Mouse (Mus musculus) midbrain, postnatal 0 days (tissue): ENCODE results near the gene Olfr1341. TPM values are rescaled to one million over a fixed set of nuclear protein-coding genes. Genes with fewer than 3 reads are reported as not detected.
A peak's percentile ranks its signal among the peaks of the same experiment; 100 is the strongest.

ENCODE experiments used
- ATAC-seq: fragments of 200-750 bp; cut with Nextera tagmentation; 2 replicates; pipeline ENCODE4 v1.8.0; 2017; ENCODE audit warnings: moderate number of reproducible peaks, mild to moderate bottlenecking, moderate TSS enrichment, moderate library complexity; ENCODE audit not compliant: low FRiP score
- DNase-seq: peaks from one replicate; pipeline ENCODE4 v3.0.0-alpha.2; 2015; ENCODE audit warnings: low spot score
- H3K27ac ChIP-seq: fragments of 300-500 bp; sonication (generic); 2 replicates; pipeline ENCODE4 v1.5.1; 2014; ENCODE audit warnings: low read depth, mild to moderate bottlenecking, low read length, mixed read lengths
- H3K27me3 ChIP-seq: fragments of 300-500 bp; sonication (generic); 2 replicates; pipeline ENCODE4 v1.6.1; 2014; ENCODE audit warnings: low read length, control low read depth, mixed read lengths; ENCODE audit not compliant: insufficient read depth
- H3K36me3 ChIP-seq: fragments of 300-500 bp; sonication (generic); 2 replicates; pipeline ENCODE4 v1.6.1; 2014; ENCODE audit warnings: low read length, control low read depth, mixed read lengths; ENCODE audit not compliant: insufficient read depth
- H3K4me1 ChIP-seq: fragments of 300-500 bp; sonication (generic); 2 replicates; pipeline ENCODE4 v1.6.1; 2014; ENCODE audit warnings: mild to moderate bottlenecking, control low read depth, antibody characterized with exemption, low read length, mixed read lengths; ENCODE audit not compliant: insufficient read depth
- H3K4me2 ChIP-seq: fragments of 300-500 bp; sonication (generic); 2 replicates; pipeline ENCODE4 v1.6.1; 2014; ENCODE audit warnings: low read depth, mild to moderate bottlenecking, low read length, mixed read lengths; ENCODE audit not compliant: poor library complexity, severe bottlenecking
- H3K4me3 ChIP-seq: fragments of 300-500 bp; sonication (generic); 2 replicates; pipeline ENCODE4 v1.5.1; 2014; ENCODE audit warnings: low read depth, mild to moderate bottlenecking, low read length, moderate library complexity
- H3K9ac ChIP-seq: fragments of 300-500 bp; sonication (generic); replicated peaks from 2 replicates; pipeline ENCODE4 v1.6.1; 2014; ENCODE audit warnings: mild to moderate bottlenecking, low read length, moderate library complexity, mixed read lengths; ENCODE audit not compliant: poor library complexity, severe bottlenecking
- H3K9me3 ChIP-seq: fragments of 300-500 bp; sonication (generic); 2 replicates; pipeline ENCODE4 v1.6.1; 2016; ENCODE audit warnings: low read length, control low read depth
- CTCF ChIP-seq: IDR thresholded peaks from 2 replicates; pipeline ENCODE4 v1.5.1; 2016; ENCODE audit warnings: antibody characterized with exemption, mild to moderate bottlenecking
- WGBS: fragments of 180-500 bp; shearing (Covaris S2); extraction: QIAGEN DNeasy Blood & Tissue Kit; methylation state at CpG from one replicate; pipeline ENCODE4 v1.1.7; 2014; 5-methylcytosine and 5-hydroxymethylcytosine counted together
- polyA plus RNA-seq: library from polyadenylated mRNA; unstranded; fragments of >200 nt; fragmentation: Nextera tagmentation; extraction: Ambion mirVana; gene quantifications from 2 replicates; pipeline ENCODE4 v1.2.1, GENCODE M21; 2015
- total RNA-seq: library from RNA; depleted of rRNA; stranded (reverse); fragments of >200 nt; gene quantifications from 2 replicates; pipeline ENCODE4 v1.2.3, GENCODE M21; 2014

Gene Olfr1341
- total and polyA plus RNA-seq, 2 experiments from 2014 or later: not detected

DNA sequence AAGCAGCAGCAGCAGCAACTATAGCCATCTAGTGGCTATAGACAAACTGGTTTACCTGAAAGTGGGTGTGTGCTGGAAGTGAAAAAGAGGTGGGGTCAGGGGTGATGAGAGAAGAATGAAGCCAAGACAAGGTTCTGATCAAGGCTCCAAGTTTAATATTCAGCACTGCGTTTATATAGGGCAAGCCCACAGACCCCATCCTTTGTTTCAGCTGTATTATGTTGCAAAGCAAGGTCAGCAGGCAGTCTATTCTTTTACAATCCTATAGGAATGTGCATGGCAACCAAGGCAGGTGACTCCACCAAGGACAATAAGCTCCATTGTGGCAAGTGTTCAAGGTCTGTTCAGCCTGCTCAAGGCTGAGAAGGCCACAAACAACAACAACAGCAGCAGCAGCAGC is 8.3 kb downstream of the Olfr1341 start:
- Histone ChIP-seq H3K9me3 (no peaks in the 10 kb centered on the region), H3K9ac (no peak overlapping the region), H3K27ac (no peak overlapping the region), H3K4me3 (no peak overlapping the region), H3K36me3 (no peaks in the 10 kb centered on the region), H3K4me2 (no peak overlapping the region), H3K27me3 (no peaks in the 10 kb centered on the region), H3K4me1 (no peaks in the 10 kb centered on the region)
- TF ChIP-seq CTCF: no peak
- no peak for DNase-seq
- 15% methylated on average over 1 of the region's 1 CpGs for WGBS
- no peak for ATAC-seq

GRCm38 (mm10) chr4:118719838-118720237 is 16.5 kb downstream of the Olfr1341 start, which contains the start of gene Olfr1340:
Olfr1340 (plus strand) TSS chr4:118720138.
- no peak within 1 kb of the TSS for H3K27ac ChIP-seq
- H3K4me1 ChIP-seq: no peaks in the 10 kb centered on the region
- no peak within 1 kb of the TSS for H3K4me2 ChIP-seq
- ATAC-seq: no peak
- no peak for TF ChIP-seq CTCF
- H3K4me3 ChIP-seq: no peak within 1 kb of the TSS
- no peaks in the 10 kb centered on the region for H3K27me3 ChIP-seq
- no peak for DNase-seq
- no peak within 1 kb of the TSS for H3K9ac ChIP-seq
- no peaks in the 10 kb centered on the region for H3K36me3 ChIP-seq
- H3K9me3 ChIP-seq: no peaks in the 10 kb centered on the region

DNA sequence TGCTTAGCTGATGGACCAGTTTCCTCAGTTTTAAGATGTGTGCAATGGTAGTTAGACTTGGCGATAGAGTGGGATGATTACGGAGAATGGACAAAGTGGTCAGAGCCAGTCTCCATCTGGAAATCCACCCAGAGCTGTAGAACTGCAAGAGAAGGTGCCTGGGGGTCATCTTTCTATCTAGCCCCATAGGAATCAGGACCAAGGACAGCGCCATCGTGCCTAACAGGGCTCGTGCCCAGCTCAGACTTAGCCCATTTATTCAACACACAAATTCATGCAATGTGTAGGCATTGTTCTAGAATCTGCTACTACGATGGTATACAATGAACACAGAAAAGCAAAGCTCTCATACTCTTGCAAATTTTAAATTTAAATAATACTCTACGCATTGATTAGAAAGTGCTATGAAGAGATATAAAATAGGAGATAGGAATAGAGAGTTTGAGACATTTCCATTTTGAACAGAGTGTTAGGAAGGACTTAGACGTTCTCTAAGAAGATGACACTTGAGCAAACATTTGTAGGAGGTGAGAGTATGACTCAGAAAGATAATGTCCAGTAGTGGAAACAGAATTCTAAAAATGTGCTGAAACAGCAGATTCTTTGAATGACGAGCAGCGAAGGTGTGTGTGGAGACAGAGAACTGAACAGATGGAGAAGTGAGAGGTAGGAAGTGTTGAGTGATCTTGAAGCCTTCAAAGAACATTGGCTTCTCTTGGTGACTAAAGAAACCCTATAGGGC is 18.6 kb downstream of the Olfr1341 start:
- Histone ChIP-seq H3K27ac (no peak overlapping the region), H3K9ac (no peak overlapping the region), H3K4me3 (no peak overlapping the region), H3K4me2 (no peak overlapping the region), H3K36me3 (no peaks in the 10 kb centered on the region), H3K27me3 (no peaks in the 10 kb centered on the region), H3K9me3 (no peaks in the 10 kb centered on the region), H3K4me1 (no peaks in the 10 kb centered on the region)
- TF ChIP-seq CTCF: no peak
- WGBS: 58% methylated on average over 10 of the region's 10 CpGs
- no peak for ATAC-seq
- no peak for DNase-seq

DNA sequence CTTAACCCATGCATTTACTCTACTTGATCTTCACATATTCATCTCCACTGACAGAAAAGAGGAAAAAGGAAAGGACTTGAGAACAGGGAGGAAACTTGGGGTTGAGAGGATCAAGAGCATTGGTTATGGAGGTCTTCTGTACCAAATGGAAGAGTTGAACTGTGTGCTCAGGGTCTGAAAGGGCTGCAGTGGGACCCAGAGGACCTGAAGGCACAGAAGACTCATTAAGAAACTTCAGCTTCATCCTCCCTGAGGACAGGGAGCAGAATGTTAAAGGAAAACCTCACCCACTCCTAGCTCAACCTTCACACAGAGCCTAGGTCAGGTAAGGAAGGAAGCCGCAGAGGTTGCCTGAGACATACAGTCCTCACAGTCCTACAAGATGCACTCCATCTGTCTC is 28.6 kb downstream of the Olfr1341 start, which contains the start of gene Olfr1339:
Olfr1339 (plus strand) TSS at position 301 of the 400 bp plus-strand sequence.
- no peaks in the 10 kb centered on the region for H3K27me3 ChIP-seq
- no peak within 1 kb of the TSS for H3K4me2 ChIP-seq
- no peak within 1 kb of the TSS for H3K4me3 ChIP-seq
- no peak within 1 kb of the TSS for H3K27ac ChIP-seq
- H3K9ac ChIP-seq: no peak within 1 kb of the TSS
- ATAC-seq: no peak
- H3K4me1 ChIP-seq: no peaks in the 10 kb centered on the region
- H3K36me3 ChIP-seq: no peaks in the 10 kb centered on the region
- 92% methylated on average over 1 of the region's 1 CpGs for WGBS
- H3K9me3 ChIP-seq: no peaks in the 10 kb centered on the region
- no peak for DNase-seq
- TF ChIP-seq CTCF: no peak

DNA sequence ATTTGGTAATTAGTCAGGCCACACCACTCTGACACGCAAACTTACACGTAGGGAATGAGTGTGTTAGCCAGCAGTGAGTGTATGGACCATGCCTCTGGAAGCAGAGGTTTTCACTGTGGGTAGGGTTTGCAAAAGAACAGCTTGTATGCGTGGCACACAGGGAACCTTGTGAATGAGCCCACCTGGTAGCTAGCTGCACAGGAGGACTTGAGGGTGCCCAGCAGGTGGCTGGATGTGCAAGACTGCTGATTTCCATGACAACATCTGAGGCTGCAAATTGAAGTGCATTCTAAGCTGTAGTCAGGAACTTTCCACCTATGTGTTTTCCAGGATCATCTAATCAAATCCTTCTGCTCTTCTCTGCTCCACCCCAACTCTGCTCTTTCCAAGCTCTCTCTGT is 36.3 kb downstream of the Olfr1341 start:
- Histone ChIP-seq H3K27ac (no peak overlapping the region), H3K4me1 (no peaks in the 10 kb centered on the region), H3K9ac (no peak overlapping the region), H3K36me3 (no peaks in the 10 kb centered on the region), H3K4me3 (no peak overlapping the region), H3K27me3 (peaks cover 4% of the 10 kb centered on the region; the same call in 1 of the 2 replicates), H3K9me3 (no peaks in the 10 kb centered on the region), H3K4me2 (no peak overlapping the region)
- TF ChIP-seq CTCF: no peak
- ATAC-seq (no peak), DNase-seq (no peak)
- 49% methylated on average over 3 of the region's 3 CpGs for WGBS

GRCm38 (mm10) chr4:118740988-118741698 is 37.8 kb downstream of the Olfr1341 start:
- no peaks in the 10 kb centered on the region for H3K9me3 ChIP-seq
- peak overlapping the region; percentile 18; the same call in 1 of the 2 replicates for H3K4me2 ChIP-seq
- TF ChIP-seq CTCF: no peak

More at GRCm38 (mm10) chr4:118740988-118741698, 37.8 kb downstream of the Olfr1341 start:
- DNase-seq (no peak), ATAC-seq (no peak)
- no peak overlapping the region for H3K27ac ChIP-seq
- no peaks in the 10 kb centered on the region for H3K36me3 ChIP-seq
- peaks cover 4% of the 10 kb centered on the region; the same call in 1 of the 2 replicates for H3K27me3 ChIP-seq
- no peak overlapping the region for H3K9ac ChIP-seq
- WGBS: 4% methylated on average over 11 of the region's 11 CpGs
- no peak overlapping the region for H3K4me3 ChIP-seq
- no peaks in the 10 kb centered on the region for H3K4me1 ChIP-seq
